Mouse (Mus musculus) cerebellum, adult 8-10 months (tissue): ENCODE data around the gene Cd70.
"Not testable (repeated sequence)": the region's sequence is repeated elsewhere in the genome, so short reads cannot be mapped to it uniquely, and the experiment has no call there.

Experiments used
- DNase-seq: peaks from one replicate; pipeline ENCODE4 v3.0.0; 2022

Gene Cd70

GRCm38 (mm10) chr17:57134021-57134420 lies 15.6 kb downstream of the Cd70 start:
- not testable (repeated sequence) for DNase-seq

GRCm38 (mm10) chr17:57131793-57132192 lies 17.8 kb downstream of the Cd70 start:
- DNase-seq, result no peak

GRCm38 (mm10) chr17:57125853-57126622 lies 23.5 kb downstream of the Cd70 start:
- no peak for DNase-seq

- no peak for DNase-seq
Measured at GRCm38 (mm10) chr17:57124792-57125191, 24.8 kb downstream of the Cd70 start.

- DNase-seq, result no peak
Measured at GRCm38 (mm10) chr17:57123192-57124118, 26.1 kb downstream of the Cd70 start.

GRCm38 (mm10) chr17:57121856-57122255 lies 27.7 kb downstream of the Cd70 start:
- DNase-seq, result no peak

GRCm38 (mm10) chr17:57118524-57119349 lies 30.8 kb downstream of the Cd70 start:
- DNase-seq, result no peak

GRCm38 (mm10) chr17:57116801-57117200 lies 32.8 kb downstream of the Cd70 start:
- no peak for DNase-seq

- no peak for DNase-seq
Measured at GRCm38 (mm10) chr17:57112768-57113474, 36.7 kb downstream of the Cd70 start.

DNA sequence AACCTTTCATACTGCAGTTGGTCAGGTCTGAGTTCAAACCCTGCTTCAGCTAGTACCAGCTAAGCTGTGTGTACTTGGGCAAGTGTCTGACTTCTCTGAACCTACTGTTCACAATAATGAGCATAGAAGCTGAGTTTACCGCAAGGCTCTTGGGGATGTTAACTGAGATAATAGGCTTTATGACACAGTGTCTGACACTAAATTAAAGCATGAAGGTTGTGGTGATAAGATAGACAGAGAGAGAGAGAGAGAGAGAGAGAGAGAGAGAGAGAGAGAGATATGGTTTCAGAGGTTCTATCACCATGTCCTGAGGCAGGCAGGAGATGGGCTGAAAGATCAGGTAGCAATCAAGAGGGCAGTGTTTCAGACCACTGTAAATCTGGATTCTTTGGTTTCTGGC lies 39.6 kb downstream of the Cd70 start:
- DNase-seq, result no peak

DNA sequence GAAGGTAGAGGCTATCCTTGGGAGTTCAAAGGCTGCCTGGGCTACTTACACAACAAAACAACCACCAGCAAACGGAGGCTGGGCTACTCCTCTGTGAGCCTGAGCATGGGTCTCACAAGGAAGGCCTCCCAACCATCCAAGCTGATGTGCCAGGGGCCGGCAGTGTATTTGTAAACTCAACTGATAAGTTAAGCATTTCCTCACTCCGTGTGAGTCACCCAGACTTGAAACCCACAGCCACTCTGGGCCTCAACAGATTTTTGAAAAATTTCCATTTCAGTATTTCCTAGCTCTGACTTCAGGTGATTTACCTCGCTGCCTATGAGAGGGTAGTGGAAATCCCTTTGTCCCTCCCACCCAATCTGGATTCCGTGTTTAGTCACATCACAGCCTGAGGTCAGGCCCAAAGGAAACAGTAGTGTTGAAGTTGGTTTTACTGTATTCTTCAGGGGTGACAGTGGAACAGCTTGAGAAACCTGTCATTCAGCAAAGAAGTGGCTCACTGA lies 40.9 kb downstream of the Cd70 start:
- DNase-seq, result no peak

- DNase-seq, result no peak
Measured at GRCm38 (mm10) chr17:57108040-57108665, 41.4 kb downstream of the Cd70 start.

- no peak for DNase-seq
Measured at GRCm38 (mm10) chr17:57107064-57107463, 42.5 kb downstream of the Cd70 start.

DNA sequence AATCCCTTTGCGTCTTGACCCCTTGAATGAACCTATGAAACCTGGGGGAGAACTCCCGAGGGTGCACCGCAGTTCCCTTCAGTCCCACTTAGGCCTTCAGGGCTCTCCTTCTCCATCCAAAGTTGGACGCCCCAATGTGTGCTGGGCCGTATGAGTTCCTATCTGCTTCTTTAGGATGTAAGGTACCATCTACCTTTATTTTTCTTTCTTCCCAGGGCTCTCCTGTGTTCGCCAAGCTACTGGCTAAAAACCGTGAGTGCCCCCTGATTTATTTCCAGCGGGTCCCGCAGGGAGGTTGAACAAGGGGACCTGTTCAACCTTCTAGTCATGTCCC lies 43.6 kb downstream of the Cd70 start:
- no peak for DNase-seq

DNA sequence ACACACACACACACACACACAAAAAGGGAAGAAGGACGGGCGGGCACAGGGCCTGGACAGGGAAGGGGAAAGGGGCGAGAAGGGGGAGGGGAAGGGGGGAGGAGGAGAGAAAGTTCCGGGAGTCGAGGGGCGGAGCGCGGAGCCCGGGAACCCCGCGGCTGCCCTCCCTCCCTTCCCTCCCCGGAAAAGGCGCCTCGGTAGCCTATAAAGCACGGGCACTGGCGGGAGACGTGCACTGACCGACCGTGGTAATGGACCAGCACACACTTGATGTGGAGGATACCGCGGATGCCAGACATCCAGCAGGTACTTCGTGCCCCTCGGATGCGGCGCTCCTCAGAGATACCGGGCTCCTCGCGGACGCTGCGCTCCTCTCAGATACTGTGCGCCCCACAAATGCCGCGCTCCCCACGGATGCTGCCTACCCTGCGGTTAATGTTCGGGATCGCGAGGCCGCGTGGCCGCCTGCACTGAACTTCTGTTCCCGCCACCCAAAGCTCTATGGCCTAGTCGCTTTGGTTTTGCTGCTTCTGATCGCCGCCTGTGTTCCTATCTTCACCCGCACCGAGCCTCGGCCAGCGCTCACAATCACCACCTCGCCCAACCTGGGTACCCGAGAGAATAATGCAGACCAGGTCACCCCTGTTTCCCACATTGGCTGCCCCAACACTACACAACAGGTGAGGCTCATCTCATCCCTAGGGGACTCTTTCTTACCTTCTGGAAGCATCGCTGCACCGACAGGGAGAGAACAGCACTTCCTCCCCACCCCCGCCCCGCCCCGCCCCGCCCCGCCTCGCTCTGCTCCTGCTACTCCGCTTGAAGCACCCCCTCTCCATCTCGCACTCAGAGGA lies 44.2 kb downstream of the Cd70 start, which contains the start of gene Tnfsf9:
TSS of gene Tnfsf9 (plus strand) at position 145 of the 854 bp plus-strand sequence.
- DNase-seq, result peak; percentile 52

- no peak for DNase-seq
Measured at GRCm38 (mm10) chr17:57104496-57104895, 45.1 kb downstream of the Cd70 start.

DNA sequence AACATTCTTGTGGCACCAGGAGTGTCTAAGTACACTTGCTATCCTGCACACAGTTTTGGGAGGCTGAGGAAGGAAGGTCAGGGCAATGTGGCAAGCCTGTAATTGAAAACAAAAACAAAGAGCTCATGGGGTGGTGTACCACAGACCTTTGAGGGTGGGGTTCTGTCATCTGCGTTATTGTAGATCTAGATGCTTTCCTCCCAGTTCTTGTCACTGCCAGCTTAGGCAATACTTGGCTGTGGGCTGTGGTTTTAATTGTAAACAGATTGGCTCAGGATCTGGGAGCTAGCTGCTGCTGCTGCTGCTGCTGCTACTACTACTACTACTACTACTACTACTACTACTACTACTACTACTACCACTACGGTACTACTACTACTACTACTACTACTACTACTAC lies 47.3 kb downstream of the Cd70 start:
- DNase-seq, result no peak

- DNase-seq, result no peak
Measured at GRCm38 (mm10) chr17:57099629-57100325, 49.8 kb downstream of the Cd70 start.

DNA sequence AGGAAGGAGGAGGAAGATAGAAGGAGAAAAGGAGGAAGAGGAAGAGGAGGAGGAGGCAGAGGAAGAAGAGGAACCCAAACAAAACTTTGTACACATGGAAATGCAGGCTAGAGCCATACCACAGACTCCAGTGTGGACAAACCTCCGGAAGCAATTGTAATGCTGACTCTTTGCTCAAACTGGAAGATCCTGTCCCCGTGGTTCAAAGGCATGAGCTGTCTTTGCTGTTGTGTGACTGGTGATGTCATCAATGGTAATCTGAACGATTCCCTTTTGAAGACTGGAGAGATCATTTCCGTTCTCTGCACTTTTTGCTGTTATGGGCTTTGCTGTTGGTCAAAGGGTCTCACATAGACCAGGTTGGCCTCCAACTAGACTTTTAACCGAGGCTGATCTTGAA lies 51.3 kb downstream of the Cd70 start:
- no peak for DNase-seq

GRCm38 (mm10) chr17:57096623-57096920 lies 53.0 kb downstream of the Cd70 start:
- peak; percentile 88 for DNase-seq
